Mouse (Mus musculus) megakaryocyte-erythroid progenitor cell, adult 5-6 weeks (primary cell): ENCODE data around the gene Cd244a. TPM values are rescaled to one million over a fixed set of nuclear protein-coding genes. Genes with fewer than 3 reads are reported as not detected.

Source experiments
- ATAC-seq: replicated peaks from 2 replicates; pipeline ENCODE4 v1.8.0; 2016; ENCODE audit warnings: mild to moderate bottlenecking, inconsistent platforms; ENCODE audit not compliant: severe bottlenecking, poor library complexity, low FRiP score, low TSS enrichment
- total RNA-seq, 2 experiments: library from RNA; stranded (forward) in 1 of 2; stranded (reverse) in 1 of 2; fragments of 200-1000, 215-1000 nt in 1 of 2; fragments of >200 nt in 1 of 2; fragmentation: Nextera tagmentation in 1 of 2; gene quantifications; 2 replicates each; pipeline ENCODE4 v1.2.3; 2014 to 2017

Cd244a gene
- total RNA-seq (2014; fragmentation: Nextera tagmentation) (1.8 and 3.9 TPM in 2 replicates), total RNA-seq (2017) (1.7 and 2.4 TPM in 2 replicates)

GRCm38 (mm10) chr1:171558898-171559297, at the start of gene Cd244a:
TSS of gene Cd244a (plus strand) at chr1:171559193.
- no peak for ATAC-seq

- ATAC-seq = 0 out of 2 replicates have a peak, but pooled peaks have one; percentile 69
Observed at GRCm38 (mm10) chr1:171513234-171513633, 45.8 kb upstream of the Cd244a start.

GRCm38 (mm10) chr1:171513760-171514159, 45.2 kb upstream of the Cd244a start:
- ATAC-seq = no peak

- peak; percentile 91 for ATAC-seq
Observed at GRCm38 (mm10) chr1:171515039-171515438, 44.0 kb upstream of the Cd244a start.

DNA sequence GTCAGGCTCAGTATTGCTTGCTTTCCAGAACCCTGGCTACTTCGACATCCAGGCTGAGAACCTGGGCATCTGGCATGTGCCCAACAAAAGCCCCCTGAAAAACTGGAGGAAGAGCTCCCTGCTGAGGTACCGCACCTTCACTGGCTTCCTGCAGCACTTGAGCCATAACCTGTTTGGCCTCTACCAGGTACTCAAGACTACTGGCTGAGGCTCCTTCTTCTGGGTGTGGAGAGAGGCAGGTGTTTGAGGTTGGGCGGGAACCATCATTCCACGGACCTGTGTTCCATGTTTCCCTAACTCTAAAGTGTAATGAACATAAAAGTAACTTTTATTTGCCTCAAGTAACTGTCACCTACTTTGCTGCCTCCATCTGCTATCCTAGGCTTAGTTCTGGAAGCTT, 43.4 kb upstream of the Cd244a start:
- ATAC-seq = no peak

DNA sequence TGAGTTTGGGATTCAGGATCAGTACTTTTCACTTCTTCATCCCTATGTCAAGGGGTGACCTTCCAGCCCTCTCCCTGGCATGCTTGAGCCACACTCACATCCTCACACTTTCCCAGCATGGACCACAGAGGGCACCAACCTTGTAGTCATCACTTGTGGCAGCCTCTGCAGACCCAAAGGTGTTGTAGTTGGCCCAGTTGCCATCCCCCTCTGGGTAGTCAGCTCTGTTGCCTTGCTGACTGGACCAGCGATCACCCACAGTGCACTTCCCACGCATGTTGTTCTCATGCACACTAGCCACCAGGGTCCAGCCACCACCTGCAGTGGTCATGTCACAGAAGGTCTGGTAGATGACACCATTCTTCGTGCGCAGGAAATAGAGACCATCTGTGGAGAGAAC, 27.6 kb upstream of the Cd244a start:
- no peak for ATAC-seq

DNA sequence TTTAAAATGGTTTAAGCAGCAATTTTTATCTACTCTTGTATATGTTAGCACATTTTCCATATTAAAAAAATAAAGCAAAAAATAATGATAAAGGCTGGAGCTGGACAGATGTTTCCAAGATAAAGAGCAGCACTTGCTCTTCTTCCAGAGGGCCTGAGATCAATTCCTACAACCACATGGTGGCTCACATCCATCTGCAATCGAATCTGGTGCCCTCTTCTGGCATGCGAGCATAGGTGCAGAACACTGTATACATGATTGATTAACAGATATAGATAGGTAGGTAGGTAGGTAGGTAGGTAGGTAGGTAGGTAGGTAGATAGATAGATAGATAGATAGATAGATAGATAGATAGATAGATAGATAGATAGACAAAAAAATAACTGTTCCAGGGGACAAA, 26.2 kb upstream of the Cd244a start:
- peak; percentile 41; the same call in 1 of the 2 replicates for ATAC-seq

DNA sequence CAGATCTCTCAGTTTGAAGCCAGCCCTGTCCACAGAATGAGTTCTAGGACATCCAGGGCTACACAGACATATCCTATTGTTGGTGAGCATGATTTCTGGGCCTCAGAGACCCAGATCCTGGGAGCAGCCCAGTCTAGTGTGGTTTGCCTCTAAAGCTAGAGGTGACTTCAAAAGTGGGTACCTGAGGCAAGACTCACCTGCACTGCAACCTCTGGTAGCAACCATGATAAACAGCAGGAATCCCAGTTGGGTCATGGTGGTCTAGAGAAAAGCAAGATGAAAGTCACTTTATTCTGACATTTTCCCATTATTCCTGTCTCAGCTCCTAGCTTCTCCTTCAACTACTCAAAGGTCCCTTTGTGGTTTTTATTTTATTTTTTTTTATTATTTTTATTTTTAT, 24.4 kb upstream of the Cd244a start:
- ATAC-seq = no peak

GRCm38 (mm10) chr1:171535194-171535593, 23.8 kb upstream of the Cd244a start, which contains the start of gene Itln1:
TSS of gene Itln1 (minus strand) at chr1:171535294.
- no peak for ATAC-seq

DNA sequence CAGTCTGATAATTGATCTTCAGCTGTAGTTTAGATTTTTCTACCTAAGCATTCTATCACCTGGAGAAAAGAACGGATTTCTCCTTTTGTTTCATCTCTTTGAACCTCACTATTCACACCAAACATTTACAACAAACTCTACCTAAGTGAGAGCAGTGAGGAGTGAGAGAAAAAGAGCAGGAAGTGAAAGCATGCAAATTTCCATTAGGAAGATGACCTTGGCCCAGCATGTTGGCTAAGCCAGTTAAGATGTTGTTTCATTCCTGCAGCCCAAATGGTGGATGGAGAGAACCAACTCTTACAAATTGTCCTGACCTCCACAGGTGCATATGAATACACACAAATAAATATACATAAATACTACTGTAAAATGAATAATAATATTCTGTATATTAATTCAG, 18.3 kb upstream of the Cd244a start:
- no peak for ATAC-seq

DNA sequence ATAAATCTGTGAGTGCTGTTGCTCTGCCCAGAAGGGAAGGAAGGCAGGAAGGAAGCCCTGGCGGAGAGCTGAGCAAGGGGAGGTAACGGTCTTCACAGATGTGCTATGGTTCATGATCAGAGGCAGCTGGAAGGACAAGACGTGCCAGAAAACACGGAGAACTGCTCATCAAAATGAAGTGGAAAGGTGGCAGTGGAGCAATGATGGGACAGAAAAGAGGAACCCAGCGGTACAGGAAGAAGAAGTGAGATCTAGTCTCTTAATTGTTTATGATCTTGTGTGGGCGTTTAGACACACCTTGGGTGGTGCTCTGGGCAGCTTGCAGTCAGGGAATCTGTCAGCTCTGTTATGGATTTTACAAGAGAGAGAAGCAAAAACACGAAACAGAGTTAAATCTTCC, 7.7 kb upstream of the Cd244a start:
- ATAC-seq = no peak

DNA sequence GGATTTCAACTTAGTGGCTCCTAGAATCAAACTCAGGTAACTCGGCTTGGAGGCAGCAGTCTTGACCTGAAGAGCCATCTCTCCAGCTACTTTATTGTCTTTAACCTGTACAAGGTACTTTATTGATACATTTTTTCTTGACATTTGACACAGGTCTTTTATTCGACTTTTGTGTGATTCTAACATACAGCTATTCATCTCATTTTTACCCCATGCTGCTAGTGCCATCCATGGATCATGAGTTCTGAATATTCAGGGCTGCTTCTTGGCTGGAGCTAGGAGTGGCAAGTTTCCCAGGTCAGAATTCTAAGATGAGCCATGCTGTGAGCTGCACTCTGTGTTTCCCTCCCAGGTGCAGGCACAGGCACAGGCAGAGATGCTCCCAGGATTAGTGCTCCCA, 6.8 kb upstream of the Cd244a start:
- no peak for ATAC-seq

GRCm38 (mm10) chr1:171553359-171554341, 5.3 kb upstream of the Cd244a start:
- ATAC-seq = no peak

GRCm38 (mm10) chr1:171556366-171556765, 2.6 kb upstream of the Cd244a start:
- no peak for ATAC-seq

DNA sequence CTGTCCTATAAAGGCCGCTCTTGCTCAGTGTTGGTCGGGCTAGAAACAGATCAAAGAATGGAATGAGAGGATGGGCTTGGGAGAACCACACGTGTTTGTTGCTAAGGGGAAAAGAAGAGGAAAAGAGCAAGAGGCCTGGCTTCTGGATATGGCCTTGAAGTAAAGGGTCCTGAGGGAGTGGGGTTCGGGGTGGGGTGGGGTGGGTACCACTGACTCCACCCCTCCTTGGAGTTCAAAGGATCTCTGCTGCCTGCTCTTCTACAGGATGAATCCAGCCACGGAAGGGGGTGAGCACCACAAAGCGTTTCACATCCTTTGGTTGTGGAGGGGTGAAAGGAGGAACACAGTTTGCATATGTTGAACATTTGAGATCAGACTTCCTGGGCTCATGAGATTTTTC, 586 bp upstream of the Cd244a start:
- ATAC-seq = no peak

- no peak for ATAC-seq
Observed at GRCm38 (mm10) chr1:171560262-171560661, 1.3 kb downstream of the Cd244a start.

GRCm38 (mm10) chr1:171561200-171561599, 2.2 kb downstream of the Cd244a start:
- no peak for ATAC-seq

- ATAC-seq = no peak
Observed at GRCm38 (mm10) chr1:171561639-171562225, 2.7 kb downstream of the Cd244a start.

DNA sequence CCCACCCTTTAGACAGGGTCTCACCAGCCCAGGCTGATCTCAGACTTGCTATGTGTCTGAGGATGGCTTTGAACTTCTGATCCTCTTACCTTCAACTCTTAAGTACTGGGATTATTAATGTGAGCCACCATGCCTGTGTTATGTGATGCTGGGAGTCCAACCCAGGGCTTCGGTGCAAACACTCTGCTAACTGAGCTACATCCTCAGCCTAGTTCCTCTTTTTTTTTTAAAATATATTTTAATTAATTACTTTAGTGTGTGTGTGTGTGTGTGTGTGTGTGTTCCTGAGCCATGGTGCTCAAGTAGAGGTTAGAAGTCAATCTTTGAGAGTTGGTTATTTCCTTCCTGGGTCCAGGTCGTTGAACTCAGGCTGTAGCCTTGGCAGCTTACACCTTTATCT, 4.0 kb downstream of the Cd244a start:
- no peak for ATAC-seq

GRCm38 (mm10) chr1:171564247-171564646, 5.3 kb downstream of the Cd244a start:
- peak; percentile 87 for ATAC-seq

GRCm38 (mm10) chr1:171565888-171566287, 6.9 kb downstream of the Cd244a start:
- no peak for ATAC-seq
